Mouse (Mus musculus) lung, postnatal 10 days (tissue): ENCODE data around the gene Nostrin.
A peak's percentile ranks its signal among the peaks of the same experiment; 100 is the strongest.

ENCODE experiments used
- DNase-seq: peaks from one replicate; pipeline ENCODE4 v3.0.0; 2021

Nostrin gene

GRCm38 (mm10) chr2:69135661-69136576 is at the start of gene Nostrin:
Nostrin (plus strand) TSS chr2:69135800.
- peak; percentile 78 for DNase-seq

GRCm38 (mm10) chr2:69086505-69087260 is 48.9 kb upstream of the Nostrin start:
- no peak for DNase-seq

GRCm38 (mm10) chr2:69095836-69096235 is 39.8 kb upstream of the Nostrin start:
- no peak for DNase-seq

GRCm38 (mm10) chr2:69096821-69097220 is 38.8 kb upstream of the Nostrin start:
- DNase-seq, result no peak

- DNase-seq, result no peak
Observed at GRCm38 (mm10) chr2:69097526-69097925, 38.1 kb upstream of the Nostrin start.

GRCm38 (mm10) chr2:69098701-69099100 is 36.9 kb upstream of the Nostrin start:
- DNase-seq, result no peak

GRCm38 (mm10) chr2:69099147-69099546 is 36.5 kb upstream of the Nostrin start:
- no peak for DNase-seq

GRCm38 (mm10) chr2:69100706-69101105 is 34.9 kb upstream of the Nostrin start:
- DNase-seq, result peak; percentile 71

GRCm38 (mm10) chr2:69103526-69103925 is 32.1 kb upstream of the Nostrin start:
- DNase-seq, result no peak

- DNase-seq, result no peak
Observed at GRCm38 (mm10) chr2:69104511-69105145, 31.0 kb upstream of the Nostrin start.

GRCm38 (mm10) chr2:69109246-69109645 is 26.4 kb upstream of the Nostrin start:
- no peak for DNase-seq

GRCm38 (mm10) chr2:69109710-69110109 is 25.9 kb upstream of the Nostrin start:
- DNase-seq, result no peak

- no peak for DNase-seq
Observed at GRCm38 (mm10) chr2:69112609-69113008, 23.0 kb upstream of the Nostrin start.

GRCm38 (mm10) chr2:69113829-69114547 is 21.6 kb upstream of the Nostrin start:
- DNase-seq, result peak; percentile 64

- no peak for DNase-seq
Observed at GRCm38 (mm10) chr2:69115921-69116320, 19.7 kb upstream of the Nostrin start.

GRCm38 (mm10) chr2:69116767-69117166 is 18.8 kb upstream of the Nostrin start:
- no peak for DNase-seq

GRCm38 (mm10) chr2:69118994-69119393 is 16.6 kb upstream of the Nostrin start:
- no peak for DNase-seq

GRCm38 (mm10) chr2:69119718-69120117 is 15.9 kb upstream of the Nostrin start:
- no peak for DNase-seq

GRCm38 (mm10) chr2:69121681-69122080 is 13.9 kb upstream of the Nostrin start:
- no peak for DNase-seq

- DNase-seq, result no peak
Observed at GRCm38 (mm10) chr2:69125425-69125824, 10.2 kb upstream of the Nostrin start.

- DNase-seq, result peak; percentile 57
Observed at GRCm38 (mm10) chr2:69128321-69128720, 7.3 kb upstream of the Nostrin start.

- DNase-seq, result peak; percentile 42
Observed at GRCm38 (mm10) chr2:69128921-69129395, 6.6 kb upstream of the Nostrin start.
